Mouse (Mus musculus) right cerebral cortex, postnatal 25 days (tissue): ENCODE results near the gene Adcy5.
A peak's percentile ranks its signal among the peaks of the same experiment; 100 is the strongest.

Experiments used
- DNase-seq: peaks from one replicate; pipeline ENCODE4 v3.0.0; 2022

Gene Adcy5

DNA sequence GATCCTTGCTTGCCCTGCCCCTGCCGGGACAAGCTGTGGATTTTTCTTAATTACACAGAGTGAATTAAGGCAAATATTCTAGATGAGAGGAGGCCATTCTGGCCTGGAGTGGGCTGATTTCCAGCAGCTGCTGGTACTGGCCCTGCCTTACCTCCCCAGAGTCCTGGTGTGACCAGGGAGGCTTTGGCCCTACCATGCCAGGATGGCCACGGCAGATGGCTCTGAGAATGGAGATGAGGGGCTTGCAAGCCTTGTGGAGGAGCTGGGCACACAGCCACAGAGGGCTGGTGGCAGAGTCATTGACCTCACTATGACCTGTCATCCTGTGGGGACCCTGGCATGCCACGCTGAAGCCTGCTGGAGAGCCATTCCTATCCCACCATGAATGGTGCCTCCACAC is 54.1 kb downstream of the Adcy5 start:
- DNase-seq = no peak

DNA sequence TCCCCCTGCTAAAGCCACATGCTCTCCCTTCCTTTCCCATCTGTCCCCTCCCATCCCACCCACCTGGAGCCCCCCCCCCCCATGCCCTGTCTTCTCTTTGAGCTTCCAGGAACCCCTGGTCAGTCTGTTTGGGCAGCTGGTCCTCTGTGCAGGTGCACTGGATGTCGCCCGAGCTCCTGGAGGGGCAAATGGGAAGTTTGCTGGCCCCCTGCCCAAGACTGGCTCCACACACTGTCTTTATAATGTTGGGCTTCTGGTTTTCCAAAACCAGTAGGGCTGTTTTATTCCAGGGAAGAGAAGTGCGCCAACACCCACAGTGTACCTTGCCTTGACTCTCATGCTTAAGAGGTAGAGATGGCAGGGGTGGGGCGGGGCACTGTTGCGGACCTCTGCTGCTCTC is 55.1 kb downstream of the Adcy5 start:
- no peak for DNase-seq

DNA sequence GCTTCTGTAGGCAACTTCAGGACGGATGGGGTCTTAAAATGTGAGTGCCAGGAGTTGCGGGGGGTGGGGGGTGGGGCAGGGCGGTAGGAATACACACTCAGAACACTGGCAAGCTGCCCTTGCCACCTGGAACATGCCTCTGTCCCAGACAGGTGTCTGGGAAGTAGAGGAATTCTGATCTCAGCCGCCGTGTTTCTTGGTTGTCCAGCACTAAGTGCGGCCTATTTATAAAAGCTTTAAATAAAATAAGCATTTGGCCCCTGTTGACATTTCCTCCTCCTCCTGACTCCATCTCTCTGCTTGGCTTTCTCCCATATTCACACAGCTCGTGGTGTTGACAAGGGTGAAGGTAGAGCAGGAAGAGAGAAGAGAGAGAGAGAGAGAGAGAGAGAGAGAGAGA is 60.4 kb downstream of the Adcy5 start:
- no peak for DNase-seq

- no peak for DNase-seq
Observed at GRCm38 (mm10) chr16:35215498-35215897, 60.8 kb downstream of the Adcy5 start.

DNA sequence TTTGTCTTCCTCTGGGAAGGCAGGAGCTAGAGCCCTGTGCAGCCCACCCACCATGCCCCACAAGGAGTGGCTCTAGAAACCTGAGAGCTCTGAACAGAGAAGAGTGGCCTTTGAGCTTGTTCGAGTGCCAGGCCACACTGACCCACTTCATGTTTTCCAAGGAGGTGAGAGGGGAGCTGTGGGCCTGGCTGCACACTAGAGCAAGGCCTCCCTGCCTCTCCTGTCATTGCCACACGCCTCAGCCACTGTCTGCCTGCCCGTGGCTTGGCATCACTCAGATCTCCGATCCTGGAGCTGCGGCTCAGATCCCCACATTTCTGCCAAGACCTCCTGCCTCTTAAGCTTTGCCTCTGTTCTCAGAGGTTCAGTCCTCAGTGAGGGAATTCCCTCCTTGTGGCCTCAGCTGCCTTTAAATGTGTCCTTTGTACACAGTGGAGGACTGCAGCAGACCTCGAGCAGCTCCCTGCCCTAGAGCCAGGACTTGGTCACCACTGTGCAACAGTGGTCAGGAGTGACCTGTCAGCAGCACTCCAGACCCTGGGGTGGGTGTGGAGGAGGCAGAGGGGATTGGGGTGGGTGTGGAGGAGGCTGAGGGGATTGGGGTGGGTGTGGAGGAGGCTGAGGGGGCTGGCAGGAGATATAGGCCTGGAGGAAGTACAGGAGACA is 62.3 kb downstream of the Adcy5 start:
- DNase-seq = no peak

DNA sequence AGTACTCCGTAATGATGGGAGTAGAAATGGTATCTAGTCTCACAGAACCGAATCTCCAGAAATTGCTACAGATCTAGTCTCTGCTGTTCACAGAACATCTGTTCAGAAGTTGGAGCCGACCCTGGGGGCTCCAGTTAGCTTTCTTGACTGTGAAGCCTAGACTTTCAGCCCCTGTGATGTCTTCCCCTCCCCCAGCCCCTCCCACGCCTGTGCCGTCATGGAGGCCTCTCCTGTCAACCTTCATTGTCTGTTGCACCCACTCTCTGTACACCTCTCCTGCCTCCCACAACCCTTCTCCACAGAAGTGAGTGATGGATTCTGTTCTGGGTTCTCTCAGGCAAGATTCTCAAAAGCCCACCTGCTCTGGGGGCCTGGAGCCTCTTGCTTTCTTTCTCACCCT is 65.7 kb downstream of the Adcy5 start:
- DNase-seq = no peak

- DNase-seq = no peak
Observed at GRCm38 (mm10) chr16:35221581-35221980, 66.9 kb downstream of the Adcy5 start.

DNA sequence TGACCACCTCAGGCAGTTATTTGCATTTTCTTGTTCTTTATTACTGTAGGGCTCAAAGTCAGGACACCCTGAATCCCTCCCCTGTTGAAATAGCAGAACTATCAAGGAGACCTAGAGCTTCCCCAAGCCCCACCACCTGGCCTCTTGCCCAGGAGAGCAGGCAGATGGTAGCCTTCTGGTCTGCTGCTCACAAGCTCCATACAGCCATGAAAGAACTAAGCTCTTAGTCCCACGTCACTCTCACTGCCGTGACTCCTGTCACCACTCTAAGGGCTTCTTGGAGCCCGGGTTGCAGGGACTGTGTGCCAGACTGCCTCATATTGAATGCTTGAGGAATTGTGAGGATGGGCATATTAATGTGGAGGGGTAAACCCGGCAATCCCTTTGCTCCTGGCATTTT is 69.3 kb downstream of the Adcy5 start:
- DNase-seq = no peak

DNA sequence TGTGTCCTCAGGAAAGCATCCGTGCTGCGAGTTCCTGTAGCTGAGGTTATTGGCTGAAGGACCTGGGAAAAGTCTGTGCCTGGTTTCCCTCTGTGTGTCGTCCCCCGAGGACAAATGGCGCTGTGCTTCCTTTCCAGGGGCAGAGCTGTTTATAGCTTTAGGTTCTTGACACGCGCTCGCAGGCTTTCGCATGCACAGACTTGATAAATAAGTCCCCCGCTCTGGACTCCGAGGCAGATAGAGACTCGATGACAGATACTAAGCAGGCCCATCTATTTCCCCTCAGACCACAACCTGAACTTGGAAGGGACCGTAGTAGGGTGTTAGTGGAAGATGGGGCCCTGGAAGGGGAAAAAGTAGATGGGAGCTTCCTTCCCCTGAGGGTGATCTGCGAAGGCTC is 70.0 kb downstream of the Adcy5 start:
- DNase-seq = no peak

DNA sequence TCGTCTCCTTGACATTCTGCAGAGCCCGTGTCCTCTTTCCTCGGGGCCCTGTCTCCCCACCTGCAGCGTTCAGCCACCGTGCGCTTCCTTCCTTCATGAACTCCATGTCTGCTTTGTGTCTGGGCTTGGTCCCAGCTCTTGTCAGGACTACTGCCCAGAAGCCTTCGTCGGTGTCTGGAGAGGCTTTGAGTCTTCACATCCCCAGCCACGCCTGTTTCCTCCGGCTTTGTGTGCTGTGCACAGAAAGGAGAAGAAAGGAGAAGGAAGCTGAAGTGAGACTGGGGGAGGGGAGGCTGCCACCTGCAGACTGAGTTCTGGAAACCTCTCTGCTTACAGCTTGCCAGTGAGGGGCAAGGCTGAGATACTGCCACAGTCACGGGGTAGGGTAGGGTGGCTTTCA is 74.9 kb downstream of the Adcy5 start:
- DNase-seq = no peak

GRCm38 (mm10) chr16:35232153-35232750 is 77.6 kb downstream of the Adcy5 start:
- no peak for DNase-seq

DNA sequence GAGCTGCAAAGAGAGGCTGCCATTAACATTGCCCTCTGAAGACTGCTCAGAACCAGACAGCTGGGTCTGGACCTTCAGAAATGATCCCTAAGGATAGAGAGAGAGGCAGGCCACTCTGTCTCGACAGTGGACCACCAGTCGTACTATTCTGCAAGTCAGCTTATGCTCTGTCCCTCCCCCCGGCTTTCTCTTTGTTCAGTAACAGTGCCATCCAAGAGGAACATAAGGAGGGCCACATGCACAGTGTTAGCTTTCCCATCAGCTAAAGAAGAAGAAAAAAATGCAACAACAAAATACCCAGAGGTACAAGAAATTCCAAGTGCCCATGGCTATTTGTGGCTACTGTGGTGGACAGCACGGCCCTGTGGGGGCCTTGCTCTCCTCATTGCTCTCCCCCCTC is 78.7 kb downstream of the Adcy5 start:
- DNase-seq = no peak

- no peak for DNase-seq
Observed at GRCm38 (mm10) chr16:35237091-35237490, 82.4 kb downstream of the Adcy5 start.

GRCm38 (mm10) chr16:35239318-35239965 is 84.8 kb downstream of the Adcy5 start:
- no peak for DNase-seq

DNA sequence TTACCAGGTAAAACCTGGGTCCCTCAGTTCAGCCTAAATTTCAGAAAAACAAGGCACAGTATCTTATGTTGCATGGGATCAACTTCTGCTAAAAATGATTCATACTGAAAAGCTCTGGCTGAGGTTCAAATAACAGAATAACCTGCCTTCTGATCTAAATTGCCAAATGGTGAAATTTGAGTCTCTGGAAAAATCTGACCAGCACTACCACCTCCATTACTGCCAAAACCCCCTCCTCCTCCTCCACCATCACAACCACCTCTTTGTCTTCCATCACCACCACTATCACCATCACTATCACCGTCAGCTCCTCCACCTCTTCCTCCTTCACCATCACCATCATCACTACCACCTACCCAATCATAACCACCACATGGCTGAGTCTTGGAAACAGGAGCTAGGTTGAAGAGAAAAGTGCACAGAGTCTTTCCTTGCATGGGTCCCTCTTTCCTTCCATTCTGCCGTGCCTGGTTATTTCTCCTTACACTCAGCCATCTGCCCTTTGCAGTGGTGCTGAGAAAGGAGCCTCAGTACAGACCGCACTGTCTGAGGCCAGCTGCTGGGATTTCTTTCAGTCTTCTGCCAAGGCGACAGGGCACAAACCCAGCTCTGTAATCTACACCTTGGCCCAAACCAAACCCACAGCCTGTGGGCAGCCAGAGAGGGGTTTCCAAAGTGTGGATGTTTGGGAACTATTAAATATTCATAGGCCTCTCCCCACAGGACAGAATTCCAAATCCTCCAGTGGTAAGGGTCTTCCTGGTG is 85.5 kb downstream of the Adcy5 start:
- DNase-seq = no peak

DNA sequence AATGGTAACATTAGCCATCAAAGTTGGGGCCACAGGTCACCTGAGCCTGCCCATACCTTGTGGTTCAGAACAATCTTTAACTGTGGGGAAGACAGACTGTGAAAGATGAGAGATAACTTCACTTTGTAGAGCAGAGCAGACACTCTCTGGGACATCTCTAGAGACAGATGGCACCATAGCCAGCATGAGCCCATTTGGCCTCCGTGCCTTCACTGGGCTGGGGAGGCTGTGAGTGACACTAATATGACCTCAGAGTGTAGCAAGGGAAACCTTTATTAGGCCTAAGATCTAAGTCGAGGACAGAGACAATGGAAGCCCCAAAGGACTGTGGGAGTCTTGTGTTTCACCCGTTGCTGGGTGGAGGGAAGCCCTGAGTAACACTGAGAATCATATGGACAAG is 92.7 kb downstream of the Adcy5 start:
- no peak for DNase-seq

- no peak for DNase-seq
Observed at GRCm38 (mm10) chr16:35248825-35249224, 94.1 kb downstream of the Adcy5 start.

DNA sequence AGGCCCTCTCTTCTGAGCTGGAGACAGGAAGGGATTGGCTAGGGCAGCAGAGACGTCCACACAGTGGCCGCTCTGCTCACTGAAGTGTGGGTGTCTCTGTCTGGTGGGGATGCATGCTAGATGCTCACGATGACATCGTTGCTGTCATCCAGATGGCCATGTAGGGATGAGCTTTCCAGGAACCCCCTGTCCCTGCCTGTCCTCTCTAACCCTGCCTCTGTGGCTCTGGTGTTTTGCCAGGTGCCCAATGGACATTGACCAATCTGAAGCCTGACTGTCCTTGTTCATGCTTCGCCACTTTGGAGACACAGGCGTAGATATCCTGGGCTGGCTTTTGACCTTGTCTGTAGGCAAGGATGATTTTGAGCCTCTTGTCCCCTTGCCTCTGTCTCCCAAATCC is 95.1 kb downstream of the Adcy5 start:
- DNase-seq = no peak

- no peak for DNase-seq
Observed at GRCm38 (mm10) chr16:35251690-35252089, 97.0 kb downstream of the Adcy5 start.

- DNase-seq = no peak
Observed at GRCm38 (mm10) chr16:35252967-35253366, 98.3 kb downstream of the Adcy5 start.

DNA sequence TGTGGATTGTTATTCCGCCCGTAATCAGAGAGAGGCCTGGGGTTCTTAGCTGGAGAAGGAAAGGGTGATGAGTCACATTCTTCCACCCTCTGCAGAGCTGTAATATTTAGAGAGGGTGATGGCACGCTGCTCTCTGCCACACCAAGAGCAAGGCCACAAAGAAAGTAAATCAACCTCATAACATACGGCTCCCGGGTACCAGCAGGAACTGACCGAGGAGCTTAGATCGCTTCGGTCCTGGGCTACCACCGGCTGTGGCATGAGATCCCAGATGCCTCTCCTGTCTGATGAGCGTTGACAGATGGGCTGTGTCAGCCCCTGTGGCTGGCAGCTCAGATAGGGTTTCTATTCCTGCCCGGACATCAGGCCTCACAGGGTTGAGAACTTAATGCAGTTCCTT is 101.3 kb downstream of the Adcy5 start:
- no peak for DNase-seq

DNA sequence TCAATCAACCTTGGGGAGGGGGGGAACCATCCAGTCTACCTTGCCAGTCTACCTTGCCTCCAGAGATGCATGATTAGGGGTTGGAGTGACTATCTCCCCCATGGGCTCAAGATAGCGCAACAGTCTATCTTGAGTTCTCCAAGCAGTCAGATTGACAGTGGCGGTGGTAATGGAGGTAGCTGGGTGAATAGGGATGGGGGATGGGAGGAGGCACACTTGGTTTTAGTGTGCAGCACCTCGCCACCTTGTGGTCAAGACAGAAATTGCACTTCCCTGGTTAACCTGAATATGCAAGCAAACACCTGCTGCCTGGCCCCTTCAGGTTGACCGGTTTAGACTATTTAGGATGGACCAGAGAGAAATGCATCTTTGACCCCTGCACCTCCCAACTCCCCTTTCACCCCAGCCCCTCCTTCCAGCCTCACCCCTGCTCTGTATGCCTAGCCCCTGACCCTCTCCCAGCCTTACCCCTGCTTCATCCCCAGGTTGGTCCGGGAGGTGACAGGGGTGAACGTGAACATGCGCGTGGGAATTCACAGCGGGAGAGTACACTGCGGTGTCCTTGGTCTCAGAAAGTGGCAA is 115.8 kb downstream of the Adcy5 start:
- peak; percentile 77 for DNase-seq

- no peak for DNase-seq
Observed at GRCm38 (mm10) chr16:35270945-35271344, 116.3 kb downstream of the Adcy5 start.
